Mouse (Mus musculus) ES-Bruce4 (cell line): ENCODE results near the gene Ankar. TPM values are rescaled to one million over a fixed set of nuclear protein-coding genes. Genes with fewer than 3 reads are reported as not detected.

ENCODE experiments used
- H3K27ac ChIP-seq: 2 replicates; pipeline ENCODE4 v1.5.1; 2012; ENCODE audit warnings: low read length, inconsistent platforms; ENCODE audit not compliant: insufficient read depth
- H3K27me3 ChIP-seq: 2 replicates; pipeline ENCODE4 v1.6.1; 2012; ENCODE audit warnings: mild to moderate bottlenecking, low read length, inconsistent platforms; ENCODE audit not compliant: control insufficient read depth, poor library complexity, insufficient read depth, severe bottlenecking
- H3K36me3 ChIP-seq: 2 replicates; pipeline ENCODE4 v1.6.1; 2012; ENCODE audit warnings: inconsistent platforms, mild to moderate bottlenecking, low read length, moderate library complexity; ENCODE audit not compliant: control insufficient read depth, poor library complexity, insufficient read depth, severe bottlenecking
- H3K4me1 ChIP-seq: one replicate; pipeline ENCODE4 v1.8.1; 2011; ENCODE audit warnings: low read length; ENCODE audit not compliant: control insufficient read depth, insufficient read depth
- H3K4me3 ChIP-seq: 2 replicates; pipeline ENCODE4 v1.5.1; 2011; ENCODE audit warnings: low read depth, mild to moderate bottlenecking, low read length
- H3K9ac ChIP-seq: 2 replicates; pipeline ENCODE4 v1.6.1; 2012; ENCODE audit warnings: low read depth, mild to moderate bottlenecking, inconsistent platforms; ENCODE audit not compliant: poor library complexity, severe bottlenecking
- H3K9me3 ChIP-seq: replicated peaks from 2 replicates; pipeline ENCODE4 v1.6.1; 2012; ENCODE audit warnings: mild to moderate bottlenecking, low read length, inconsistent platforms; ENCODE audit not compliant: control insufficient read depth, poor library complexity, insufficient read depth, severe bottlenecking
- CTCF ChIP-seq: IDR thresholded peaks from one replicate; pipeline ENCODE4 v1.8.1; 2011; ENCODE audit warnings: low read depth, low read length
- EP300 ChIP-seq: IDR thresholded peaks from 2 replicates; pipeline ENCODE4 v1.6.1; 2011; ENCODE audit warnings: low read depth, low read length; ENCODE audit not compliant: insufficient read depth
- POLR2A ChIP-seq: IDR thresholded peaks from one replicate; pipeline ENCODE4 v1.8.1; 2011; ENCODE audit warnings: low read length; ENCODE audit not compliant: insufficient read depth
- polyA plus RNA-seq: library from polyadenylated mRNA; stranded (reverse); fragments of >200 nt; gene quantifications from 2 replicates; pipeline ENCODE4 v1.2.4, GENCODE M21; 2011; ENCODE audit warnings: low read depth; ENCODE audit not compliant: missing spikeins, insufficient read depth, insufficient read length

The Ankar gene
- not detected in 2 replicates for polyA plus RNA-seq

DNA sequence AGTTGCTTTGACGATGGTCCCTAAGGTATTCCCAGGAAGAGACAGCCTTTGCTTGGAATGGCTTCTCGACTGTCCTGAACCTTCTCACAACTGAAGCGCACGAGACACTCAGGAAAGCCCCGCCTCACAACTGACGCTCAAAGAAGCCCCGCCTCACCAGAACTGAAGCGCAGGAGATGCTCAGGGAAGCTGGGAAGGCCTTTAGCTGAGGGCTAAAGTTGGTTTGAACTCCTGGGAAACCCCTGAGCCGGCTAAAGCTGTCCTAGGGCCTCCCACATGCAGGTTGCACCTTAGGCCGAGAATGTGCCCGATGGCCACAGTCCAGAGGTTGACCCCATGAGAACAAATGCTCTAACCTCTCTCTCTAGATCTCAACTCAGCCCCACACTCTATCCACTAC, at the start of gene Ankar:
Gene Ankar, minus strand, starts transcription at position 101 of the 400 bp plus-strand sequence.
- no peaks in the 10 kb centered on the region; the same call in 1 of the 2 replicates for H3K9me3 ChIP-seq
- TF ChIP-seq POLR2A = no peak
- TF ChIP-seq CTCF = no peak
- no peak for TF ChIP-seq EP300
- no peak within 1 kb of the TSS for H3K4me3 ChIP-seq
- H3K4me1 ChIP-seq = no peaks in the 10 kb centered on the region
- H3K27ac ChIP-seq = no peak within 1 kb of the TSS
- H3K9ac ChIP-seq = no peak within 1 kb of the TSS
- H3K27me3 ChIP-seq = no peaks in the 10 kb centered on the region
- no peaks in the 10 kb centered on the region for H3K36me3 ChIP-seq

DNA sequence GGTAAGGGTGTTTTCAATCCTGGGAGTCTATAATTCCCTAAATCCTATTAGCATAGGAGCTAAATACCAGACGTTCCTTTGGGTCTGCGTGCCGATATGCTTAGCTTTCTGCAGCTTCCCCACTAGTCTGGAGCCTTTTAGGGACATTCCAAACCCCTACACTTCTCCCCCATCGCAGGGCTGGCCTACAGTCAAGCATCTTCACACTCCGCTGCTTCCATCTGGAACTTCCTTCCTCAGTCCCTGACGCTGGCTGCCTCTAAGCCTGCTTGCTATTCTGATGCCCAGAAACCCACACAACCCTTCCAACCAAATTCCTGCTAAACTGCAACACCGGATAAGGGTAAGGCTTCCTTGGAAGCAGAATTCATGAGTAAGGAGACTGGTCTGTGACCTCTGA, 46.0 kb upstream of the Ankar start:
- no peak for TF ChIP-seq POLR2A
- TF ChIP-seq CTCF = no peak
- TF ChIP-seq EP300 = no peak

DNA sequence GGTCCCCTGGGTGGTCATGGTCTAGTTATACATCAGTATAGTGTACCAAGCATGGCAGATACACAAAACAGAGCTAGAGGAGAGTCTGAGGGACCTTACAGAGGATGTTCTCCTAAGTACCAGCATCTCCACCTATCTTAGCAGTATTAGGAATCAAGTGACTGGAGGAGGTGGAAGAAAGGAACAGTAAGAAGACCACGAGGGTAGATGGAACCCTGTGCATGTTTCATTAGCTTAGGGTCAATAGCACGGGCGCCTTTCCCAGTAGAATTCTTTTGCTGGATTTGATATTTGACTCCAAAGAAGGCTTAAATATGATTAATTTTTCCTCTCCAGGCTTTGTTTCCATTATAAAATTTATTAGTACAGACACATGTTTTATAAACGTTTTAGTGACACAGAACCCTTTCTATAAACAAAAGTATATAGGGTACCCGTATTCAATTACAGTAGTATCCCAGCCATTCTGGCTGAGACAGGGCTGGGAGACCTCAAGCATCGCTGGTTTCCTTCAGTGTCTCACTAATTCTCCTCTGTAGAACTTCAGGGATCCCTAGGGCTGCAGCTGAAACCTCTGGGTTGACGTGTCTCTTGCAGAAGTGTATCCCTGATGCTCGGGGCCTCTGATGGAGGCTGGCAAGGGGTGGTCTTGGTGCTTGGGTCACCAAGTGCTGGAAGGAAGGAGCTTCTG, 44.6 kb upstream of the Ankar start:
- TF ChIP-seq EP300 (no peak), CTCF (no peak), POLR2A (no peak)
- no peaks in the 10 kb centered on the region for H3K36me3 ChIP-seq
- H3K4me3 ChIP-seq = no peak overlapping the region
- H3K27me3 ChIP-seq = no peaks in the 10 kb centered on the region
- H3K4me1 ChIP-seq = no peaks in the 10 kb centered on the region
- no peaks in the 10 kb centered on the region for H3K9me3 ChIP-seq
- no peak overlapping the region for H3K27ac ChIP-seq
- H3K9ac ChIP-seq = no peak overlapping the region

More for the DNA sequence above, 46.0 kb upstream of the Ankar start:
- Histone ChIP-seq H3K9me3 (no peaks in the 10 kb centered on the region), H3K9ac (no peak overlapping the region), H3K27me3 (no peaks in the 10 kb centered on the region), H3K4me1 (no peaks in the 10 kb centered on the region), H3K36me3 (no peaks in the 10 kb centered on the region), H3K4me3 (no peak overlapping the region), H3K27ac (no peak overlapping the region)

DNA sequence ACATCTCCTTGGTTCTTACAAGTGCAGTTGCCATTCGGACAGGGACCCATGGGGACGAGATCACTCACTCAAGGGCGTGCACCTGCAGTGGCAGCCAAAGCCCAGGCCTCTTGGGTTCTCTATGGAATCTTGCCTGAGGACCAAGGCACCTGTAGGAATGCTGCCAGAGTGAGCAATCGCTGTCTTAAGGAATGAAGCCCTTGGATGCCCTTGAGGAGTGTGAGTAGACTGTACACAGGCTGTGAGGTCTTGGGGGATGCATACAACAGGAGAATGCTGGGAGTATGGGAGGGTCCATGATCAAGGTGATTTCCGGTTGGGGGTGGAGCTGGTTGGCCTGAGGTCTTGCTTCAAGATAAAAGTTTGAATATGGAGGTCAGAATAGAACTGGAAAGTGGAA, 41.0 kb upstream of the Ankar start:
- no peak overlapping the region for H3K9ac ChIP-seq
- TF ChIP-seq CTCF (no peak), EP300 (no peak), POLR2A (no peak)
- H3K27ac ChIP-seq = no peak overlapping the region

DNA sequence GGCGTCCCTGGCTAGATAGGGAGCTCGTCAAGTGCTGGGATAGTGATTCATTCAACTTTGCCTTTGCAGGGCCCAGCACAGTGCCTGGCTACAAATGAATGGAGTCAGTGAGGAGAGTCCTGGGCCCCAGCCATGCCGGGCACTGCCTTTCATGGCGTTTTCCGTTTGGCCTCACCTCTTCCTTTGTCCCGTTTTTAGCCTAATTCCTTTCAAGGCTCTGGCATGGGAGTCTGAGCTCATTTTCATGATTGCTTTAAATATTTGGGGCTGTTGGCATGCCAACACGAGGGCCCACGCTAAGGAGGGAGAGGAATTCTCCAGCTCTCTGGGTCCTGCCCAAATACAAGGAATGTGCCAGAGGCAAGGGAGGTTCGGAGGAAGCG, 39.3 kb upstream of the Ankar start:
- TF ChIP-seq POLR2A = no peak
- TF ChIP-seq CTCF = no peak
- TF ChIP-seq EP300 = no peak
- no peaks in the 10 kb centered on the region for H3K27me3 ChIP-seq
- no peaks in the 10 kb centered on the region for H3K9me3 ChIP-seq
- H3K36me3 ChIP-seq = no peaks in the 10 kb centered on the region
- peak overlapping the region; percentile 50 for H3K4me3 ChIP-seq
- H3K9ac ChIP-seq = no peak overlapping the region
- no peak overlapping the region for H3K27ac ChIP-seq
- H3K4me1 ChIP-seq = no peaks in the 10 kb centered on the region

More for the DNA sequence above, 41.0 kb upstream of the Ankar start:
- no peaks in the 10 kb centered on the region for H3K9me3 ChIP-seq
- H3K4me1 ChIP-seq = no peaks in the 10 kb centered on the region
- no peak overlapping the region for H3K4me3 ChIP-seq
- H3K36me3 ChIP-seq = no peaks in the 10 kb centered on the region
- H3K27me3 ChIP-seq = no peaks in the 10 kb centered on the region

- Histone ChIP-seq H3K27me3 (no peaks in the 10 kb centered on the region), H3K4me1 (no peaks in the 10 kb centered on the region), H3K27ac (no peak overlapping the region), H3K36me3 (no peaks in the 10 kb centered on the region), H3K4me3 (peak overlapping the region; percentile 50), H3K9me3 (no peaks in the 10 kb centered on the region), H3K9ac (no peak overlapping the region)
- TF ChIP-seq CTCF = no peak
- no peak for TF ChIP-seq POLR2A
- TF ChIP-seq EP300 = no peak
Measured at GRCm38 (mm10) chr1:72738946-72739680, 38.7 kb upstream of the Ankar start.
